In genomic region chr5:106454411-106455105, GRCm38 (mm10) we compare ENCODE assay signal across 13 mouse cellular contexts. TPM values are rescaled to one million over a fixed set of nuclear protein-coding genes. Genes with fewer than 3 reads are reported as not detected.
DNase-seq lines count a peak whose midpoint lies in the region; ATAC-seq and TF ChIP-seq lines count a peak whose summit lies in the region.
"Had no signal": no experiment of that assay in that cellular context is flagged by ENCODE, and none has a peak within 500 bp of the region (broad histone marks: within the 10 kb centered on the region; RNA-seq: fewer than 3 reads in every experiment).

No protein-coding gene starts in this region.

- no peaks in the 10 kb centered on the region for H3K36me3 ChIP-seq in hindbrain, embryonic 12.5 days
- H3K36me3 ChIP-seq in midbrain, embryonic 16.5 days (ENCODE audit: control insufficient read depth, insufficient read depth, low read length): no peaks in the 10 kb centered on the region

- H3K9me3 ChIP-seq in hindbrain, embryonic 12.5 days (replicated peaks): no peaks in the 10 kb centered on the region
- H3K9me3 ChIP-seq in midbrain, embryonic 16.5 days (replicated peaks; ENCODE audit: control insufficient read depth, low read length, poor library complexity, severe bottlenecking): no peaks in the 10 kb centered on the region

- no peak for ATAC-seq in hindbrain, embryonic 12.5 days (ENCODE audit: low FRiP score)
- no peak for ATAC-seq in midbrain, embryonic 16.5 days

- H3K4me1 ChIP-seq in hindbrain, embryonic 12.5 days: peaks cover 32% of the 10 kb centered on the region
- peaks cover 10% of the 10 kb centered on the region for H3K4me1 ChIP-seq in midbrain, embryonic 16.5 days (ENCODE audit: control insufficient read depth, insufficient read depth, low read length)

- TF ChIP-seq CTCF in brain, embryonic 14.5 days (IDR thresholded peaks at IDR 0.05; ENCODE audit: borderline replicate concordance, extremely low read depth, insufficient read depth, insufficient read length): no peak

- peak overlapping the region; percentile 19; the same call in 1 of the 2 replicates for H3K4me3 ChIP-seq in hindbrain, embryonic 12.5 days
- H3K4me3 ChIP-seq in midbrain, embryonic 16.5 days (ENCODE audit: low read depth, low read length): peak overlapping the region; percentile 39

- WGBS in hindbrain, embryonic 12.5 days: under 1% methylated on average over 9 of the region's 9 CpGs
- 3% methylated on average over 9 of the region's 9 CpGs for WGBS in midbrain, embryonic 16.5 days

- peaks cover 88% of the 10 kb centered on the region for H3K27me3 ChIP-seq in hindbrain, embryonic 12.5 days
- H3K27me3 ChIP-seq in midbrain, embryonic 16.5 days (ENCODE audit: control insufficient read depth, insufficient read depth, low read depth, low read length): peaks cover 27% of the 10 kb centered on the region

- peak; percentile 49 for DNase-seq in brain, embryonic 14.5 days (ENCODE audit: low read depth)
- DNase-seq in cerebellum, postnatal 25 days: peak; percentile 57 to 71
- no peak for DNase-seq in spleen, postnatal 10 days (ENCODE audit: low spot score in 2 of 2)
- no peak for DNase-seq in thymus, postnatal 36 days
- no peak for DNase-seq in heart, postnatal 10 days
- DNase-seq in kidney, postnatal 25 days: no peak
- DNase-seq: gastrocnemius, postnatal 14 days; kidney, adult 9 months had no signal

- H3K9ac ChIP-seq in hindbrain, embryonic 12.5 days: no peak overlapping the region
- H3K9ac ChIP-seq in midbrain, embryonic 16.5 days (ENCODE audit: low read depth, low read length): peak overlapping the region; percentile 61

- H3K27ac ChIP-seq in hindbrain, embryonic 12.5 days: no peak overlapping the region
- H3K27ac ChIP-seq in midbrain, embryonic 16.5 days (ENCODE audit: low read length): peak overlapping the region; percentile 77

- intact Hi-C loops in heart, postnatal 10 days (cut with DNase I): no loop called here

- no peak for TF ChIP-seq POLR2A in brain, embryonic 14.5 days (IDR thresholded peaks at IDR 0.05; ENCODE audit: borderline replicate concordance, extremely low read depth, insufficient read depth, insufficient read length, poor library complexity, severe bottlenecking)

- H3K4me2 ChIP-seq in hindbrain, embryonic 12.5 days (replicated peaks): no peak overlapping the region
- peak overlapping the region; percentile 49 for H3K4me2 ChIP-seq in midbrain, embryonic 16.5 days (ENCODE audit: low read length)

RNA-seq across cellular contexts. Expression of gene Barhl2, which starts 3.4 kb away (rescaled TPM):
- polyA plus RNA-seq in brain, embryonic 14.5 days (2012; rRNA removed): 18.0 and 26.0 TPM in 2 replicates
- polyA plus RNA-seq in hindbrain, embryonic 12.5 days (2016; fragmentation: Nextera tagmentation; extraction: Ambion mirVana): 1.3 and 1.4 TPM in 2 replicates
- polyA plus RNA-seq in midbrain, embryonic 16.5 days (2015; fragmentation: Nextera tagmentation; extraction: Ambion mirVana): 6.8 and 8.5 TPM in 2 replicates
- not detected for total RNA-seq in heart, postnatal 10 days (2021)
- total RNA-seq: gastrocnemius, postnatal 14 days; megakaryocyte, adult 5-6 weeks had no signal
- polyA plus RNA-seq: heart, postnatal 0 days; liver, embryonic 16.5 days had no signal

Comparison
In these comparisons a context has a peak if more than half of its experiments do, and no peak if none do; other contexts are left out.
1. DNase-seq: peak in brain, embryonic 14.5 days (single experiment) and cerebellum, postnatal 25 days (2 of 2); none in spleen, postnatal 10 days (0 of 2), thymus, postnatal 36 days (0 of 2), heart, postnatal 10 days (0 of 2) and kidney, postnatal 25 days (0 of 2).